Mouse (Mus musculus) olfactory bulb, adult 2 months (tissue): ENCODE measurements around the gene Mansc4.

Experiments
- CTCF ChIP-seq: fragments of 200-500 bp; IDR thresholded peaks from 2 replicates; pipeline ENCODE4 v1.5.1; 2012; ENCODE audit warnings: low read depth, mild to moderate bottlenecking, low read length, moderate library complexity; ENCODE audit not compliant: insufficient read depth
- POLR2A ChIP-seq: fragments of 200-500 bp; IDR thresholded peaks from 2 replicates; pipeline ENCODE4 v1.6.1; 2012; ENCODE audit warnings: mild to moderate bottlenecking, low read depth, low read length, moderate library complexity; ENCODE audit not compliant: insufficient read depth

GRCm38 (mm10) chr6:147127239-147127638, 40.4 kb upstream of the Mansc4 start:
- TF ChIP-seq CTCF (no peak), POLR2A (no peak)
